Mouse (Mus musculus) bone marrow macrophage, adult 2 months (primary cell): Measurements from ENCODE around the gene Pigo. TPM values are rescaled to one million over a fixed set of nuclear protein-coding genes. Genes with fewer than 3 reads are reported as not detected.
A peak's percentile ranks its signal among the peaks of the same experiment; 100 is the strongest.

Experiments used
- H3K27ac ChIP-seq: 2 replicates; pipeline ENCODE4 v1.5.1; 2012; ENCODE audit warnings: low read depth, low read length; ENCODE audit not compliant: insufficient read depth
- H3K4me1 ChIP-seq: 2 replicates; pipeline ENCODE4 v1.6.1; 2012; ENCODE audit warnings: low read length; ENCODE audit not compliant: control insufficient read depth, insufficient read depth
- H3K4me3 ChIP-seq: 2 replicates; pipeline ENCODE4 v1.5.1; 2012; ENCODE audit warnings: mild to moderate bottlenecking, low read length, moderate library complexity; ENCODE audit not compliant: insufficient read depth
- CTCF ChIP-seq: IDR thresholded peaks from 2 replicates; pipeline ENCODE4 v1.5.1; 2012; ENCODE audit warnings: low read depth, mild to moderate bottlenecking, low read length, moderate library complexity
- POLR2A ChIP-seq: IDR thresholded peaks from 2 replicates; pipeline ENCODE4 v1.6.1; 2012; ENCODE audit warnings: mild to moderate bottlenecking, low read depth, low read length, borderline replicate concordance
- polyA plus RNA-seq: library from polyadenylated mRNA; stranded (reverse); fragments of >200 nt; gene quantifications from 2 replicates; pipeline ENCODE4 v1.2.4, GENCODE M21; 2012; ENCODE audit not compliant: missing spikeins, insufficient read depth, insufficient read length

Pigo gene
- 8.3 and 9.4 TPM in 2 replicates for polyA plus RNA-seq

DNA sequence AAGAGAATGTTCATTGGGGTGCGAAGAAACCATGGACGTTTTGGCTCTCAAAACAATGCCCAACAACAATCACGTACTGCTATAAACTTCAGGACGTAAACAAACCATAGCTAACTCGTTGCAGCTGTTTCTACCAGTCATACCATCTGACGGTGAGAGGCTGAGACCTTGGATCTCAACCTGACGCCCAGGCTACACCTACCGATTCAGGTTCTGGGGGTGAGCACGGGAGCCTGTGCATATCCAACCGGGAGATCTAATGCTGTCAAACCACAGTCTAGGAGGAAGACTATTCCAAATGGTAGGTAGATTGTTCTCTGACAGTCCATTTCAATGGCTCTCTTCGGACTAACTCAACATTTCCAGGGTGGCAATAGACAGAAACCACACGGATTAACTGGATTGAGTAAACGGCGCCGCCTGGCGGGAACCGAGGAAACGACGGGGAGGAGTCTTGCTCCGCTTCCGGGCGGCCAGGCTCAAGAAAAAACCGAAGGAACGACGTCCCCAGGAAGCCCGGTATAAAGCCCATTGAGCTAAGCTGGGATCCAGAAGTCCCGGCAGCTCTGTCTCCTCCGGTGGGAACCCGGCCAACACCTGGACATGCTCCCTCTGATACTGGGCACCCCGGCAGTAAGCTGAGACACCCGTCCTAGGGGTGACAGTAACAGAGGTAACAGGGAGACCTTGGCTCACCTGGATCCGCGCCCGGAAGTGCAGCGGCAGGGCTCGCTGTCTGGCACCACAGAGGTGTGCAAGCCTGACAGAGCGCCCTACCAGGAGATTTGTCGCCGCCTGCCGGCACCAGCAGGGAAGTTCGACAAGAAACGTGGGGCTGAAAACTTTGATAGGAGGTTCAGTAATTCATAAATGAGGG is at the start of gene Pigo:
Gene Pigo (minus strand): TSS at position 736 of the 877 bp plus-strand sequence.
- peak within 1 kb of the TSS; percentile 61 for H3K27ac ChIP-seq
- TF ChIP-seq POLR2A = 0 out of 2 replicates have a peak, but pooled peaks have one; percentile 49
- TF ChIP-seq CTCF = peak; percentile 62
- H3K4me1 ChIP-seq = peaks cover 8% of the 10 kb centered on the region
- H3K4me3 ChIP-seq = peak within 1 kb of the TSS; percentile 74

DNA sequence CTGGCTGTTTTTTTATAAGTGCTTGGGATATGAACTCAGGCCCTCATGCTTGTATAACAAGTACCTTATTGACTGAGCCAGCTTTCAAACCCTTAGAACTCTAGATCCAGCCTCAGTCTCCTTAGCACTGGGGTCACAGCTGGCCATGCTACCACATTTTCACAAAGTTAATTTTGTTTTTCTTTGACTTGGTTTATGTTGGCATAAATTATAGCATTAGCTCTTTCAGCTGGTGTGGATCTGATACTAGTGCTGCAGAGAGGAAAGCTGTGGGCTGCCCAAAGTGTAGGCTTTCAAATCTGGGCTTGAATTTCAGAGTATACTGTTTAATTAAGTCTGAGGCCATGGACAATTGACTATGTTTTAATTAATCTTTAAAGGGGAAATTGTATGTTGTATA is 49.3 kb upstream of the Pigo start:
- no peaks in the 10 kb centered on the region for H3K4me1 ChIP-seq
- H3K4me3 ChIP-seq = no peak overlapping the region
- H3K27ac ChIP-seq = no peak overlapping the region
- TF ChIP-seq CTCF (no peak), POLR2A (no peak)

DNA sequence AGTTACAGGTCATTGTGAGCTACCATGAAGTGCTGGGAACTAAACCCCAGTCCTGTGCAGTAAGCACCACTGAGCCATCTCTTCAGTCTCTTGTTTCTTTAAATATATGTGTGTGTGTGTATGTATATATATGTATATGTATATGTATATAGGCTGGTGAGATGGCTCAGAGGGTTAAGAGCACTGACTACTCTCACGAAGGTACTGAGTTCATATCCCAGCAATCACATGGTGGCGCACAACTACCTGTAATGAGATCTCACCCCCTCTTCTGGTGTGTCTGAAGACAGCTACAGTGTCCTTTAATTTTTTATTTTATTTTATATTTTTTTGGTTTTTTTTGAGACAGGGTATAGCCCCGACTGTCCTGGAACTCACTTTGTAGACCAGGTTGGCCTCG is 39.9 kb upstream of the Pigo start:
- Histone ChIP-seq H3K4me3 (no peak overlapping the region), H3K27ac (no peak overlapping the region), H3K4me1 (no peaks in the 10 kb centered on the region)
- TF ChIP-seq CTCF = no peak
- TF ChIP-seq POLR2A = no peak

DNA sequence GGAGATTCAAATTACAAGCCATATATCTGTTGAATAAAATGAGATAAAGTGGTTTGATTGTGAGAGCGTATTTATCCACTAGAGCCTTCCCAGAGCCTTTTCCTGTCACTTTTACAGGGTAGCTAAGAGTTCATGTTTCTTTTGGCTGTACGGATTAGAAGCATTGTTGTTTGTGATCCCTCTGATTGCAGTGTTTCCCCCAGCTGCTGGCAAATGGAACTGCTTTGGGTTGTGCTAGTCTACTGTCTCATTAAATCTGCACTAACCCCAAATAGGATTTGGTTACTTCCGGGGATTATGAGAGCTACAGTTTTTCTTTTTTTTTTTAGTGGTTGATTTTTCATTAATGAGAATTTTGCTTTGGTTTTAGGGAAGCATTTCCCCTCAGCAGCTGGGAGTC is 34.7 kb upstream of the Pigo start:
- Histone ChIP-seq H3K4me3 (no peak overlapping the region), H3K4me1 (no peaks in the 10 kb centered on the region), H3K27ac (no peak overlapping the region)
- TF ChIP-seq CTCF = no peak
- TF ChIP-seq POLR2A = no peak

DNA sequence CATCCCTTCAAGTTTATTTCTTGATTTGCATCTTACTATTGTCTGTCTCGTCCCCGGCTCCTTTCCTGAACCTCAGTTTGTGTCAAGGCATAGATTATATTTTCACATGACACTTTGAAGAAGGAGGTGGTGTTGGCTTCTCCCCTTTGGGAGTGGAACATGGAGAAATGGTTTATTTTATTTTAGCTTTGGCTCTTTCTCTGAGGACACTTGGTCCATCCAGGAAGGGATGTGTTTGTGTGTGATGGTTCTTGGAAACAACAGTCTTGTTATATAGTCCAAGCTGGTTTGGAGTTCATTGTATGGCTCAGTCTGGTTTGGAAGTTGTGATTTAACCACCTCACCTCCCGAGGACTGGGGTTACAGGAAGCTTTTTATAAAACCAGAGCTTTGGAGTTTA is 34.1 kb upstream of the Pigo start:
- H3K4me3 ChIP-seq = peak overlapping the region; percentile 60

DNA sequence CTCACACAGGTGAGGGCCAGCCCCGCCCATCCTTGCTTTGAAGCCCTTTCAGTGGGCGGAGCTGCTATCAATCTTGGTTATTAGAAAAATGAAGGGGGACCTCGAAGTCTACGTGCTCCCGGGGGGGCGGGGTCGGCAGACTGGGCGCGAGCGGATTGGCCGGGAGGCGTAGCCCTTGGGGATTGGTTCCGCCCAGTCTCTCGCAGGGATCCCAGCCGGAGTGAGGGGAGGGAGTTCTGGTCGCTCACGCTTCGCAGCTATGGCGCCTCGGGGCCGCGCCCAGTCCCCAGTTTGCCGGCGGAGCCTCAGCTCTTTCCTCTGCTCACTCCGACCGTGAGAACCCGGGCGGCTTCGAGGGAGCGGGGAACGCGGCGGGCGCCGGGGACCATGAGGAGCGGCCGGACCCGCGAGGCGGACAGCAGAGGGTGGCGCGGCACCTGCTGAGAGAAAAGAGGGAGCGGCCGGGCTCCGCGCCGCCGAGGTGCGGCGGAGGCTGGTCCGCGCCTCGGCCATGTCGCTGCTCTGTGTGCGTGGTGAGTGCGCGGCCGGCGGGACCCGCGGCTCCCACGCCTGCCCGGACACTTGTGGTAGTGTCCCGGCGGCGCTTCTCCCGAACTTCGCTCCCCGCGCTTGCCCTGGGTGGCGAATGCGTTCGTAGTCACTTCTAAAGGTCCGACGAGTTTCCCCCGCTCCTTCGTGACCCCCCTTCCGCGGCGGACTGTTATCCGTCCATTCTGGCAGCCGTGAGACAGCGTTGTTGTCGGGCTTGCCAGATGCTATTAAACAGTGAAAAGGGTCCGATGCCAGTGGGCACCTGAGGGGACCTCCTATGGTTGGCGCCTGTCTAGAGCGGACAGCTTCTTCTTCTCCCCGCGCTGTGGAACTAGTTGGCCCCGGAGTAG is 33.4 kb upstream of the Pigo start, which contains the start of gene Unc13b:
Gene Unc13b (plus strand): TSS at position 201 of the 902 bp plus-strand sequence.
- H3K4me3 ChIP-seq = peak within 1 kb of the TSS; percentile 60
- TF ChIP-seq CTCF = no peak
- no peak for TF ChIP-seq POLR2A
- H3K27ac ChIP-seq = no peak within 1 kb of the TSS
- H3K4me1 ChIP-seq = no peaks in the 10 kb centered on the region

More for the DNA sequence above, 34.1 kb upstream of the Pigo start:
- H3K27ac ChIP-seq = no peak overlapping the region
- TF ChIP-seq CTCF (no peak), POLR2A (no peak)
- no peaks in the 10 kb centered on the region for H3K4me1 ChIP-seq

DNA sequence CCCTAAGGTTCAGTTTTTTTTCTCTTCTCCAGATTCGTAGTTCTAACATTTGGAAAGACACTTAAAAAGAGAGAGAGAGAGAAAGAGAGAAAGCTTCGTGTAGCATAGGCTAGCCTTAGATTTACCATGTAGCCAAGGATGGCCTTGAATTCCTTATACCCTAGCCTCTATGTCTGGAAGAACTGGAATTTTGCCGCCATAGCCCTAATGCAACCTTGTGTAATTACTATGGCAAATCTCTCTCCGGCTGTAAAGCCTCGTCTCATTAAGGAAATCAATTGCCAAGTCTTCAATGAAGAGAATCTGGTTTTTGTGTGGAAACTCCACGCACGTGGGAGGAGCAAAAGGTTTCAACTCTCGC is 32.8 kb upstream of the Pigo start:
- Histone ChIP-seq H3K27ac (no peak overlapping the region), H3K4me3 (peak overlapping the region; percentile 60), H3K4me1 (no peaks in the 10 kb centered on the region)
- no peak for TF ChIP-seq POLR2A
- no peak for TF ChIP-seq CTCF

DNA sequence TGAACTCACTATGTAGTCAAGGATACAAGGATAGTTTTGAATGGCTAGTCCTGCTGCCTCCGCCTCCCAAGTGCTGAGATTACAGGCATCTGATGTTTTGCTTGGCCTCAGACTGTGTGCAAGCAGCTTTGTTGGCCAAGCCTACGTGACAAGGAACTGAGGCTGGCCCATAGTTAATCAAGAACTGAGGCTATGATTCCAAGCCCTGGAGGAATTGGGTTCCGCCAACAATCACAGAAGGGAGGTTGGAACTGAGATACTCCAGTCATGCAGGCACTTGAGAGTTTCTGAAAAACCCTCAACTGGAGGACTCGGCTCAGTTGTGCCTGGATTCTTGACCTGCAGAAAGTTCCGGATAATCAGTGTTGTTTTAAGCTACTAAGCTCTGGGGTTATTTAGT is 32.0 kb upstream of the Pigo start:
- H3K27ac ChIP-seq = no peak overlapping the region
- H3K4me1 ChIP-seq = no peaks in the 10 kb centered on the region
- H3K4me3 ChIP-seq = no peak overlapping the region
- no peak for TF ChIP-seq CTCF
- TF ChIP-seq POLR2A = no peak

DNA sequence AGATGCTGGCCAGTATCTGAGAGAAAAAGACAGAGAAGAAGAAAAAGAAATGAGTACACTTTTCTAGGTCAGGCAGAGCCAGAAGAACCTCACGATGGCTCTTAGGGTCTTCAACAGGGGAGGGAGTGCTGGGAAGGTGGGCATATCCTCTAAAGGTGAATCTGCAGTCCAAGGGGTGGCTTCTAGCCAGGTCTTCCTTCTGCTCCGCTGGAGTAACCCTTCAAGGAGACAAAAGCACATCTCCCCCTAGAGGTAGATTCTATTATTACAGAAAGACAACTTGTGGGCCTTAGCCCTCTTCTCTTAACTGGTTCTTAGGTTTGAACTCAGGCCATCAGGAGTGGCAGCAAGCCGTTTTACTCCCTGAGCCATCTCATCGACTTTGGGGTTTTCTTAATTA is 27.0 kb upstream of the Pigo start:
- Histone ChIP-seq H3K4me1 (no peaks in the 10 kb centered on the region), H3K4me3 (no peak overlapping the region), H3K27ac (no peak overlapping the region)
- TF ChIP-seq POLR2A (no peak), CTCF (0 out of 2 replicates have a peak, but pooled peaks have one; percentile 22)
